Mouse (Mus musculus) monocyte, adult 2 months (primary cell): ENCODE results near the gene Fbln1.
A peak's percentile ranks its signal among the peaks of the same experiment; 100 is the strongest.

Experiments
- DNase-seq, 2 experiments: peaks; one replicate each; pipeline ENCODE4 v3.0.0; 2022; ENCODE audit warnings: low spot score in 2 of 2, low read depth in 1 of 2

Gene Fbln1

DNA sequence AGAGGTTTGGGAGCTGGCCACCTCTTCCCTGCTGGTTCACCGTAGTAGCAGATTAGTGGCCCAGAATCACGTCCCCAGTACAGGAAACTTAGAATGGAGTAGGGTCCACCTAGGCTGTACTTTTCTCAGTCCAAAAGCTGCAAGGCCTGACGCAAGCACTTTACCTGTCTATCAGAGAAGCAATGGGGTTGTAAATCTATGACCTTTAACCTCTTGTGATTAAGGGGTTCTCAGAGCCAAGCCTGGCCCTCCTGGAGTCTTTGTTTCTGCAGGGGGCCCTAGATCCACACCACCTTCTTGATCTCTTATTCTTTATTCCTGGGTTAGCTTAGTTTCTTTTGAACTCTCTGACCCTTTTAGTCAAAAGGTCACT is 940 bp downstream of the Fbln1 start:
- no peak for DNase-seq

- no peak for DNase-seq
These were observed 1.3 kb downstream of the Fbln1 start for GRCm38 (mm10) chr15:85207081-85207480.

- DNase-seq = no peak
These were observed 2.0 kb downstream of the Fbln1 start for GRCm38 (mm10) chr15:85207763-85208162.

DNA sequence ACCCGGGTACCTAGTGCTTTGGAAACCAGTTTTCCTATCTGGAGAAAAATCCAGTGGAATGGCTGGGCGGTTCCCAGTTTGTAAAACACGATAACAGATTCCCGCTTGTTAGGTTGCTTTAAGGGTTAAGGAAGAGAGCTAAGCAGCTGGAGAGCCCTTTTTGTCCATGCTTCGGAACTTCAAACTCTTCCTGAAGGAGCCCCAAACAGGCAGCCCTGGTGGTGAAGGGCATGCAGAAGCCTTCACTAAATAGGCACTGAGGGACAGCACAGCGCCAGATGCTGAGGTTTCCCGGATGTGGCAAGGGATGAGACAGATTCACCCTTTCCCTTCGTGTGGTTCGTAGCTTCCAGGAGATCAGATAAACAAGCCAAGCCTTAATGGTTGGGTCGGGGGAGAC is 2.6 kb downstream of the Fbln1 start:
- no peak for DNase-seq

GRCm38 (mm10) chr15:85209341-85209740 is 3.6 kb downstream of the Fbln1 start:
- DNase-seq = no peak

DNA sequence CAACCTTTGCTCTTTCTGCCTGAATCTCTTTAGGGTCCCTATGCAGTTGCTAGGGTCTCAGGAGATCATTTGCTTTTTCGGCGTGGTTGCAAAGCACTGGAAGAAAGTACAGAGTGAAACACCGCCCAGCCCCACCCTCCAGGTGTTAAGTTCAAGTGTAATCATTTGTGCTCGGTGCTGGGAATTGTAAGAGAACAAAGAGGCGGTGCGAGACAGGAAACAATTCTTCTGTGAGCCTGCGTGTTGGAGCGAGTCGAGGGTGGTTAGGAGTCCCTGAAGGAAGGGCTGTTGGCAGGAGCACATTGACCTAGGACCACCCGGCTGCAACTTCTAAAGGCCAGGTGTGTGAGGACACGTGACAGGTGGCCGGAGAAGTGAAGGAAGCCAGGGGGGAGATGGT is 4.9 kb downstream of the Fbln1 start:
- DNase-seq = no peak

- no peak for DNase-seq
These were observed 5.5 kb downstream of the Fbln1 start for GRCm38 (mm10) chr15:85211101-85211760.

GRCm38 (mm10) chr15:85216069-85216813 is 10.5 kb downstream of the Fbln1 start:
- DNase-seq = no peak

- no peak for DNase-seq
These were observed 13.0 kb downstream of the Fbln1 start for GRCm38 (mm10) chr15:85218617-85219265.

GRCm38 (mm10) chr15:85220371-85220770 is 14.6 kb downstream of the Fbln1 start:
- no peak for DNase-seq

DNA sequence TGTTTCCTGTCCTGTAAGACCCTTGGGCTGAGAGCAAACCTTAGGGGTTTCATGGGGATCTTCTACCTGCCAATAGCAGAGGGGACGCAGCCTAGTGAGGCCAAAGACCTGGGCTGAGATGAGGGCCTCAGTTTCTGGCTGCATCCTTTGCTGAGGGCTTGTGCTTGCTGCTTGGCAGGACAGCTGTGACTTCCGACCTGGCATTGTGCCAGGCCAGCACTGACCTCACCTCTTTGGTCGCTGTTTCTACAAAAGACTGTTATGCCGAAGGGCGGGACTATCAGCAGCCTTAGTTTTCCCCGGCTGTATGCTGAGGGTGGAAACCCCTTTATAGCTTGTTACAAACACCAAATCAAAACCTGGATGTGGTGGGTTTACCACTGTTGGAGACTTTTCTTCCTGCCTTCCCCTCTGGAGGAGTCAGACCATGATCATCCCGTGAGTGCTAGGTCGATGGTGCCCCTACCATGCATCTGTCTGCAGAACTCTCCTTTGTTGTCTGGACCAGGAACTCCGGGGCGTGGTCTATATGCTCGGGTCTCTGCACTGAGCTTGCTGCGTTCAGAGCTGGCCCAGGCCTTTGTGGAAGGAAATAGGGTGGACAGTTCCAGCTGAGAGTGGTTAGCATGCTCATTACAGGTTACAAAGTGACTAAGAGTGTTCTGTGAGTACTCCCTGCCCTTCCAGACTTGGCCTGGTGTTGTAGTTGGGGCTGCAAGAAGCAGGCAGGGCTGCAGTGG is 15.5 kb downstream of the Fbln1 start:
- no peak for DNase-seq

- no peak for DNase-seq
These were observed 19.9 kb downstream of the Fbln1 start for GRCm38 (mm10) chr15:85225693-85226092.

- DNase-seq = no peak
These were observed 21.1 kb downstream of the Fbln1 start for GRCm38 (mm10) chr15:85226841-85227240.

- DNase-seq = no peak
These were observed 22.8 kb downstream of the Fbln1 start for GRCm38 (mm10) chr15:85228568-85228967.

DNA sequence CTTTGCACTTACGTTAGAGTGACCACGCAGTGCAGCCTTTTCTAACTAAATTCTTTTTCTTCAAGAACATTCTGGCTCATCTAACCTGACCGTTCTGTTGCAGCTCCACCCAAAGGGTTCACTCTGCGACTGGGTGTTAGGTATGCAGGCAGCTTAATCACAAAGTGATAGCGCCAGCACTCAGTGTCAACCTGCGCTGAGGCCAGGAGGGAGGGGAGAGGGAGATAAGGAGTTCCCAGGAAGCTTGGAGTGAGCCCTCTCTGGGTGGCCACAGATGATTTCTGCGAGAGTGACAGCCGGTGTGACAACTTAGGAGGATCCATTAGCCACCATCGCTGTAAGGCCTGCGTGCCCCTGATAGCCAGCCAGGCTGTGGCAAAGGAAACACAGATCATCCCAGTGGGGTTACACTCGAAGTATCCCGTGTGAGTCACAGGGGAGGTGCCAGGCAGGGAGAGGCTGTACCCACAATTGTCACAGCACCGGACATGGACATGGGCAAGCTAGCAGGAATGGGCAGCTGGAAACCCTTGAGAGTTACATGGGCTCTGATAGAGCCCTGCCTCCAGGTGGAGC is 24.3 kb downstream of the Fbln1 start:
- no peak for DNase-seq

- DNase-seq = no peak
These were observed 24.9 kb downstream of the Fbln1 start for GRCm38 (mm10) chr15:85230613-85231012.

DNA sequence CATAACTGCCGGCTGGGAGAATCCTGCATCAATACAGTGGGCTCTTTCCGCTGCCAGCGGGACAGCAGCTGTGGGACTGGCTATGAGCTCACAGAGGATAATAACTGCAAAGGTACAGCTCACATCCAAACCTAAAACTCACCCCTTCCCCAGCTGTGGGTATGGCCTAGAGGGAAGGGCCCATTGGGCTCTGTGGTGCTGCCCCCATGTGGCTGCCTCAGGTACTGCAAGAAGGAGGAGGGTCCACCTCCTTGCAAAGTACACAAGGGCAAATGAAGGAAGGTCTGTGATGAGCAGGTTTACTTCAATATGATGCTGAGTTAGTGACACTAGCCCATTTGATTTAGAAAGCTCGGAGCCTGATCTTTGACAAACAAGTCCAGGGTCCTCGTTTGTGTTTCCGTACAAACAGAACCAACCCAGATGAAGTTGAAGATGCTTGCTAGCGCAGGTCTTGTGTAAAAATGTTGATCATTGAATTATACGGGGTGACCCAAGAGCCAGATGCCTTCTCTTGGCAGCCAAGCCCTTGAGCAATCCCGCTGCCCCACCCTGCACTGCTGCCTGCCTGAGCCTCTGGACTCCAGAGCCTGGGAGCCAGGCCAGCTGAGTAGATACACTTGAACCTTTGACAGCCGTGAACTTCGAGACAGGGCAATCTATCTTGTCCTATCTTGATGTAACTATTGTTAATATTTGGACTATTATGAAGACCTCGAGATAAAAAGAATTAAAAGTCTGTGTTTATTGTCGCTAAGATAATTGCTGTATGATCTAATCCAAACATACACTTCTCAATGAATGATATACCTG is 25.9 kb downstream of the Fbln1 start:
- DNase-seq = peak in 1 of 2 experiments; percentile 14

- DNase-seq = no peak
These were observed 26.4 kb downstream of the Fbln1 start for GRCm38 (mm10) chr15:85232256-85232535.

DNA sequence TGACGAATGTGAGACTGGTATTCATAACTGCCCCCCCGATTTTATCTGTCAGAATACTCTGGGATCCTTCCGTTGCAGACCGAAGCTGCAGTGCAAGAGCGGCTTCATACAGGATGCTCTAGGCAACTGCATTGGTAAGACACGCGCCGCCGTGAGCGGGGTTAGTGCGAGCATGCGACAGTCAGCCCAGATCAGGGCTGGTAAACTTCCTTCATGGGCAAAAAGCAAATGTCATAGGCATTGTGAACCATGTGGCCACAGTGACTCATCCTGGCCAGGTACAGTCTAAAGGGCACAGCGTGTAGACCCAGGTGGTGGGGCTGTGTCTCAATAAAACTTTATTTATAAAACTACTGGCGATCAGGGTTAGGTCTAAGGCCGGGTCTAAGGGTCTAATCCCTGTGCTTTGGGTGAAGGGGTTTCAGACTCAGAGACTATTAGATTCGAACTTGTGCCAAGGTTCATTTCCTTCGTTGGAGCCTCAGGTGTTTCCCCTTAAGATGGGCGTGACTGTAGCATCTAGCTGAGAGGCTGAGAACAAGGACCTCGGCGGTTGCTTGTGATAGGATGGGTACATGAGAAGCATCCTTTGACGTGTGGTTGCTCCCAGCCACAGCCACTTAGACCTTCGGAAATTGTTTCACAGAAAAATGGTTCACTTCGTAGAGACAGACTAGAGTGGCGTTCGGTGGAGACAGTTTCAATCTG is 26.9 kb downstream of the Fbln1 start:
- no peak for DNase-seq

- DNase-seq = no peak
These were observed 27.5 kb downstream of the Fbln1 start for GRCm38 (mm10) chr15:85233251-85233611.
